Mouse (Mus musculus) stomach, postnatal 0 days (tissue): ENCODE data around the gene Tab1. TPM values are rescaled to one million over a fixed set of nuclear protein-coding genes. Genes with fewer than 3 reads are reported as not detected.

Experiments used
- ATAC-seq: fragments of 200-750 bp; cut with Nextera tagmentation; 2 replicates; pipeline ENCODE4 v1.8.0; 2017; ENCODE audit not compliant: low FRiP score, low TSS enrichment
- DNase-seq: peaks from one replicate; pipeline ENCODE4 v3.0.0-alpha.2; 2016; ENCODE audit warnings: low spot score
- H3K27ac ChIP-seq: fragments of 300-500 bp; sonication (generic); replicated peaks from 2 replicates; pipeline ENCODE4 v1.5.1; 2014; ENCODE audit warnings: mild to moderate bottlenecking, control low read depth
- H3K27me3 ChIP-seq: fragments of 300-500 bp; sonication (generic); 2 replicates; pipeline ENCODE4 v1.6.1; 2014; ENCODE audit warnings: low read length; ENCODE audit not compliant: control insufficient read depth, insufficient read depth
- H3K36me3 ChIP-seq: fragments of 300-500 bp; sonication (generic); 2 replicates; pipeline ENCODE4 v1.6.1; 2014; ENCODE audit warnings: low read length, mixed read lengths; ENCODE audit not compliant: control insufficient read depth, insufficient read depth
- H3K4me1 ChIP-seq: fragments of 300-500 bp; sonication (generic); replicated peaks from 2 replicates; pipeline ENCODE4 v1.6.1; 2014; ENCODE audit warnings: antibody characterized with exemption; ENCODE audit not compliant: control insufficient read depth, insufficient read depth
- H3K4me2 ChIP-seq: fragments of 300-500 bp; sonication (generic); replicated peaks from 2 replicates; pipeline ENCODE4 v1.6.1; 2014; ENCODE audit warnings: low read depth, mild to moderate bottlenecking, control low read depth, moderate library complexity
- H3K4me3 ChIP-seq: fragments of 300-500 bp; sonication (generic); 2 replicates; pipeline ENCODE4 v1.5.1; 2014; ENCODE audit warnings: low read depth, low read length, control low read depth
- H3K9ac ChIP-seq: fragments of 300-500 bp; sonication (generic); 2 replicates; pipeline ENCODE4 v1.6.1; 2014; ENCODE audit warnings: mild to moderate bottlenecking, low read length, control low read depth, mixed read lengths
- H3K9me3 ChIP-seq: fragments of 300-500 bp; sonication (generic); 2 replicates; pipeline ENCODE4 v1.6.1; 2016; ENCODE audit warnings: low read length; ENCODE audit not compliant: control insufficient read depth
- CTCF ChIP-seq: IDR thresholded peaks from 2 replicates; pipeline ENCODE4 v1.5.1; 2016; ENCODE audit warnings: antibody characterized with exemption, low read depth, mild to moderate bottlenecking, moderate library complexity
- EP300 ChIP-seq: optimal IDR thresholded peaks from 2 replicates; pipeline ENCODE3; 2016; ENCODE audit warnings: antibody characterized with exemption
- WGBS: fragments of 180-500 bp; shearing (Covaris S2); extraction: QIAGEN DNeasy Blood & Tissue Kit; methylation state at CpG from one replicate; pipeline ENCODE4 v1.1.7; 2014; 5-methylcytosine and 5-hydroxymethylcytosine counted together
- polyA plus RNA-seq: library from polyadenylated mRNA; unstranded; fragments of >200 nt; fragmentation: Nextera tagmentation; extraction: Ambion mirVana; gene quantifications from 2 replicates; pipeline ENCODE4 v1.2.1, GENCODE M21; 2015

Tab1 gene
- polyA plus RNA-seq, 1 experiment from 2014 or later = 16.3 TPM

DNA sequence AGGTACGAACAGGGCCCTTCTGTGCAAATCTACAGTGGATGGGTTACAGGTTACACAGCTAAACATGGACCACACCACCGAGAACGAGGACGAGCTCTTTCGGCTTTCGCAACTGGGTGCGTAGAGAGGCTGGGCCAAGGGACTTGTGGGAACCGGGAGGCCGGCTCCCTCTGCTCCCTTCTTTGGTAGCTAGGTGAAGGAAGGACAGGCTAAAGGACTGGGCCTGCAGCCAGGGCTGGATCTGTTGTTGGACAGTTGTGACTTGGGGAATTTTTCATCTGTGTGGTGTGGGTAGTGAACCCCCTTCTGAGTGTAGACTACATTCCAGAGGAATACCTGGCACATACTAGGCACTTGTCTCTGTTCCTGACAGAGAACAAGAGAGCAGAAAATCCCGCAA, 19.7 kb downstream of the Tab1 start:
- Histone ChIP-seq H3K36me3 (peaks cover 26% of the 10 kb centered on the region), H3K9ac (0 out of 2 replicates have a peak overlapping the region, but pooled peaks have one; percentile 2), H3K27ac (no peak overlapping the region), H3K4me1 (no peaks in the 10 kb centered on the region), H3K9me3 (no peaks in the 10 kb centered on the region), H3K27me3 (no peaks in the 10 kb centered on the region), H3K4me3 (no peak overlapping the region), H3K4me2 (no peak overlapping the region)
- 76% methylated on average over 10 of the region's 10 CpGs for WGBS
- no peak for ATAC-seq
- DNase-seq = no peak
- TF ChIP-seq EP300 (no peak), CTCF (no peak)

DNA sequence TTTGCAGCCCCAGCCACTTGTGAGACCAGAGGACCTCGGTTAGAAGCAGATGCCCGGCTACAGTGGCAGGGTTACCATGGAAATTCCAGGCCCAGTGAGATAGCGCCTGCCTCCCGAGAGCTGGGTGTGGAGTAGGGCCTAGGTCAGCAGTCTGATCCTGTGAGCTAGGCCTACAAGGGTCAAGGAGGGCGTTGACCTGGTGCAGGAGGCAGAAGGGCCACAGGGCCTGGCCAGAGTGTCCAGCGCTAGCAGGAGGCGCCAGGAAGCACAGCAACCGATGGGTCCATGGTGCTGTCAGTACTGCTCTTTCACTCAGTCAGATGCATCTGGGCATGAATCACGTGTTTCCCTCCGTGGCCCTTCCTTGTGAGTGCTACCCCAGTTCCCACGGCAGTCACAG, 20.8 kb downstream of the Tab1 start:
- ATAC-seq (no peak), DNase-seq (peak; percentile 14)
- Histone ChIP-seq H3K4me2 (no peak overlapping the region), H3K36me3 (peaks cover 33% of the 10 kb centered on the region), H3K27me3 (no peaks in the 10 kb centered on the region), H3K9me3 (no peaks in the 10 kb centered on the region), H3K27ac (no peak overlapping the region), H3K4me3 (no peak overlapping the region), H3K4me1 (no peaks in the 10 kb centered on the region), H3K9ac (no peak overlapping the region)
- TF ChIP-seq CTCF (no peak), EP300 (no peak)
- 87% methylated on average over 11 of the region's 11 CpGs for WGBS

DNA sequence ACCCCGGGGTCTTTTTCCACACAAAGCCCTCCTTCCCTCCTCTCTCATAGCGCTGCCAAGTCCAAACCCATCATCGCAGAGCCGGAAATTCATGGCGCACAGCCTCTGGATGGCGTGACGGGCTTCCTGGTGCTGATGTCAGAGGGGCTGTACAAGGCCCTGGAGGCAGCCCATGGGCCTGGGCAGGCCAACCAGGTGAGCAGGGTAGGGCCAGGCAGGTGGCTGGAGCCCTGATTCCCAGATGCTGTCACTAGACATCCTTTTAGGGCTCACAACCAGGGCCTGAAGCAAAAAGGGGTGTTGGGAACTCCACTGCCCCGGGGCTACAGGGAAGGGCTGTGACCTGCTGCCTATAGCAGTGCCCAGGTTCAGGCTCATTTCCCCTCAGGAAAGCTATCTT, 22.8 kb downstream of the Tab1 start:
- Histone ChIP-seq H3K9me3 (no peaks in the 10 kb centered on the region), H3K36me3 (peaks cover 33% of the 10 kb centered on the region), H3K4me2 (no peak overlapping the region), H3K27me3 (no peaks in the 10 kb centered on the region), H3K4me3 (no peak overlapping the region), H3K9ac (no peak overlapping the region), H3K27ac (no peak overlapping the region), H3K4me1 (no peaks in the 10 kb centered on the region)
- TF ChIP-seq CTCF (no peak), EP300 (no peak)
- DNase-seq (no peak), ATAC-seq (no peak)
- 92% methylated on average over 8 of the region's 8 CpGs for WGBS

DNA sequence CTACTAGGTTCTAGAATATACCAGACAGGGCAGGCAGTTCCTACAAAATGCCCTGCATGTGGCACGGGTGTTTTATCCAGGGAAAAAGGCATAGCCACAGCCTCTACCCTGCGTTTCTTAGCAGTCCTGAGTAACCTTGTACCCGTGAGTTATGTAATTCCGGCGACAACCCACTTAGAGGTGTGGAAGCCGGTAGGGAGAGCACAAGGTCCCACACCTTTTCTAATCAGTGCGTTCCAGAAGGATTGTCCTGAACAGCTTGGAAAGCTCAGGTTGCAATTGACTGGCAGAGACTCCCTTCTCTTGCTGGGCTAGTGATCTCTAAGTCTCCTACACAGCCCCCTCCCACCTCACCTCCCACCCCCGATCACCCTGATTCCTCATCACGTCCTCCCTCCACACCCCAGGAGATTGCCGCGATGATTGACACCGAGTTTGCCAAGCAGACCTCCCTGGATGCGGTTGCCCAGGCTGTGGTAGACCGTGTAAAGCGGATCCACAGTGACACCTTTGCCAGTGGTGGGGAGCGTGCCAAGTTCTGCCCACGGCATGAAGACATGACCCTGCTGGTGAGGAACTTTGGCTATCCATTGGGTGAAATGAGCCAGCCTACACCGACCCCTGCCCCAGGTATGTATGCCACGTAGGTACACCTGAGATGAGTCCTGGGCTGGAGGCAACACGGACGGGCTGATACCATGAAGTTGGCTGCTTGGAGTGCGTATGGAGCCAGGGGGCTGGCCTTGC, 24.4 kb downstream of the Tab1 start:
- peaks cover 40% of the 10 kb centered on the region for H3K36me3 ChIP-seq
- H3K4me1 ChIP-seq = no peaks in the 10 kb centered on the region
- 77% methylated on average over 22 of the region's 22 CpGs for WGBS

GRCm38 (mm10) chr15:80158001-80158706, 25.2 kb downstream of the Tab1 start:
- no peak overlapping the region for H3K4me3 ChIP-seq
- WGBS = 58% methylated on average over 5 of the region's 5 CpGs

More for the DNA sequence above, 24.4 kb downstream of the Tab1 start:
- no peak overlapping the region for H3K4me3 ChIP-seq
- H3K9ac ChIP-seq = no peak overlapping the region
- DNase-seq (peak; percentile 58), ATAC-seq (peak; percentile 17; the same call in 1 of the 2 replicates)
- H3K4me2 ChIP-seq = no peak overlapping the region
- peak overlapping the region; percentile 70 for H3K27ac ChIP-seq
- TF ChIP-seq EP300 = no peak
- TF ChIP-seq CTCF = no peak
- H3K27me3 ChIP-seq = no peaks in the 10 kb centered on the region
- H3K9me3 ChIP-seq = no peaks in the 10 kb centered on the region

DNA sequence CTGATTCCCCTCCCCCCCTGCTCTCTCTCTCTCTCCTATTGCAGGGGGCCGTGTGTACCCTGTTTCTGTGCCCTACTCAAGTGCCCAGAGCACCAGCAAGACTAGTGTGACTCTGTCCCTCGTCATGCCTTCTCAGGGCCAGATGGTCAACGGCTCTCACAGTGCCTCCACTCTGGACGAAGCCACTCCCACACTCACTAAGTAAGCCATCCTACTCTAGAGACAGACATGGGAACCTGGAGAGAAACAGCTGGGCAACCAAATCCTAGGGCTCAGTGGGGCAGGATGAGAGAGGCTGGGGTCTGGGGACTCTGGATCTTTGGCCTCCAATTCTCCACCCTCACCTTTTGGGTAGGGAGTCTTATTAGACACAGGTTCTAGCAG, 25.8 kb downstream of the Tab1 start:
- H3K4me2 ChIP-seq = no peak overlapping the region
- H3K4me3 ChIP-seq = no peak overlapping the region
- DNase-seq (no peak), ATAC-seq (no peak)
- H3K36me3 ChIP-seq = peaks cover 35% of the 10 kb centered on the region
- no peaks in the 10 kb centered on the region for H3K9me3 ChIP-seq
- TF ChIP-seq EP300 (no peak), CTCF (no peak)
- H3K9ac ChIP-seq = 0 out of 2 replicates have a peak overlapping the region, but pooled peaks have one; percentile 2
- WGBS = 45% methylated on average over 4 of the region's 4 CpGs
- H3K27me3 ChIP-seq = no peaks in the 10 kb centered on the region
- no peaks in the 10 kb centered on the region for H3K4me1 ChIP-seq
- H3K27ac ChIP-seq = peak overlapping the region; percentile 94

More at GRCm38 (mm10) chr15:80158001-80158706, 25.2 kb downstream of the Tab1 start:
- no peaks in the 10 kb centered on the region for H3K9me3 ChIP-seq
- TF ChIP-seq CTCF (no peak), EP300 (no peak)
- H3K4me1 ChIP-seq = no peaks in the 10 kb centered on the region
- no peaks in the 10 kb centered on the region for H3K27me3 ChIP-seq
- ATAC-seq = no peak
- H3K27ac ChIP-seq = peak overlapping the region; percentile 94
- DNase-seq = peak; percentile 18
- no peak overlapping the region for H3K9ac ChIP-seq
- no peak overlapping the region for H3K4me2 ChIP-seq
- H3K36me3 ChIP-seq = peaks cover 38% of the 10 kb centered on the region
